Mouse (Mus musculus) G1E (cell line): ENCODE results near the gene Gfod2. TPM values are rescaled to one million over a fixed set of nuclear protein-coding genes. Genes with fewer than 3 reads are reported as not detected.

Experiments used
- ATAC-seq: 2 replicates; pipeline ENCODE4 v1.8.0; 2016; ENCODE audit warnings: mild to moderate bottlenecking; ENCODE audit not compliant: insufficient number of reproducible peaks, poor library complexity, low FRiP score, severe bottlenecking; ENCODE audit errors: extremely low read depth
- DNase-seq: peaks from one replicate; pipeline ENCODE4 v3.0.0; 2012; ENCODE audit warnings: low spot score
- H3K27me3 ChIP-seq: 2 replicates; pipeline ENCODE4 v1.6.1; 2012; ENCODE audit warnings: mild to moderate bottlenecking, low read length, inconsistent platforms; ENCODE audit not compliant: insufficient read depth
- H3K36me3 ChIP-seq: replicated peaks from 2 replicates; pipeline ENCODE3; 2012; ENCODE audit warnings: mild to moderate bottlenecking, inconsistent platforms
- H3K4me1 ChIP-seq: 2 replicates; pipeline ENCODE4 v1.6.1; 2012; ENCODE audit warnings: low read depth, low read length, inconsistent platforms, mixed read lengths; ENCODE audit not compliant: insufficient read depth
- H3K4me3 ChIP-seq: 2 replicates; pipeline ENCODE4 v1.5.1; 2012; ENCODE audit warnings: low read depth, mild to moderate bottlenecking, inconsistent platforms, low read length, moderate library complexity, mixed read lengths
- H3K9me3 ChIP-seq: replicated peaks from 2 replicates; pipeline ENCODE4 v1.6.1; 2012; ENCODE audit warnings: inconsistent platforms
- CTCF ChIP-seq: IDR thresholded peaks from 2 replicates; pipeline ENCODE4 v1.5.1; 2012; ENCODE audit warnings: low read depth, low read length, inconsistent platforms, mixed read lengths
- GATA1 ChIP-seq: IDR thresholded peaks from 2 replicates; pipeline ENCODE4 v1.6.1; 2012; ENCODE audit warnings: borderline replicate concordance, low read length, inconsistent platforms, mixed read lengths
- GATA2 ChIP-seq: IDR thresholded peaks from 2 replicates; pipeline ENCODE4 v1.6.1; 2012; ENCODE audit warnings: low read depth, low read length, inconsistent platforms, borderline replicate concordance
- POLR2AphosphoS5 ChIP-seq: IDR thresholded peaks from 2 replicates; pipeline ENCODE4 v1.6.1; 2012; ENCODE audit warnings: low read depth, low read length, inconsistent platforms; ENCODE audit not compliant: insufficient replicate concordance
- TAL1 ChIP-seq: conservative IDR thresholded peaks from 2 replicates; pipeline ENCODE4 v1.6.1; 2012; ENCODE audit warnings: low read depth, low read length, inconsistent platforms, mixed read lengths
- polyA plus RNA-seq: library from polyadenylated mRNA; stranded (reverse); fragments of >175 nt; gene quantifications from 2 replicates; pipeline ENCODE4 v1.2.3, GENCODE M21; 2012
- total RNA-seq, 2 experiments: library from RNA; stranded (forward) in 1 of 2; stranded (reverse) in 1 of 2; fragments of 200-1000 nt in 1 of 2; fragments of >200 nt in 1 of 2; fragmentation: Nextera tagmentation in 1 of 2; gene quantifications; 2 replicates each; pipeline ENCODE4 v1.2.3; 2014 to 2017

Gfod2 gene
- total and polyA plus RNA-seq, 3 experiments = 2.6 to 4.9 (median 4.4) TPM

- Histone ChIP-seq H3K36me3 (peaks cover 79% of the 10 kb centered on the region), H3K4me3 (no peak overlapping the region), H3K4me1 (peaks cover 50% of the 10 kb centered on the region), H3K9me3 (no peaks in the 10 kb centered on the region), H3K27me3 (no peaks in the 10 kb centered on the region)
- DNase-seq (no peak), ATAC-seq (no peak)
- TF ChIP-seq GATA1 (no peak), TAL1 (no peak), POLR2AphosphoS5 (no peak), CTCF (no peak), GATA2 (no peak)
Observed at GRCm38 (mm10) chr8:105698734-105699133, 59.7 kb downstream of the Gfod2 start.

GRCm38 (mm10) chr8:105697196-105697780 lies 61.2 kb downstream of the Gfod2 start:
- ATAC-seq (no peak), DNase-seq (no peak)
- TF ChIP-seq POLR2AphosphoS5 (no peak), TAL1 (no peak), GATA2 (no peak), GATA1 (no peak), CTCF (no peak)
- H3K36me3 ChIP-seq = peaks cover 64% of the 10 kb centered on the region
- no peak overlapping the region for H3K4me3 ChIP-seq
- no peaks in the 10 kb centered on the region for H3K9me3 ChIP-seq
- peaks cover 40% of the 10 kb centered on the region for H3K4me1 ChIP-seq
- H3K27me3 ChIP-seq = peaks cover 9% of the 10 kb centered on the region

- H3K9me3 ChIP-seq = no peaks in the 10 kb centered on the region
- ATAC-seq (no peak), DNase-seq (no peak)
- peaks cover 27% of the 10 kb centered on the region for H3K4me1 ChIP-seq
- TF ChIP-seq POLR2AphosphoS5 = no peak
- TF ChIP-seq GATA1 = no peak
- TF ChIP-seq GATA2 = no peak
- no peak for TF ChIP-seq CTCF
- no peak for TF ChIP-seq TAL1
- peaks cover 58% of the 10 kb centered on the region for H3K36me3 ChIP-seq
- H3K27me3 ChIP-seq = peaks cover 21% of the 10 kb centered on the region
- H3K4me3 ChIP-seq = no peak overlapping the region
Observed at GRCm38 (mm10) chr8:105695080-105695780, 63.2 kb downstream of the Gfod2 start.

DNA sequence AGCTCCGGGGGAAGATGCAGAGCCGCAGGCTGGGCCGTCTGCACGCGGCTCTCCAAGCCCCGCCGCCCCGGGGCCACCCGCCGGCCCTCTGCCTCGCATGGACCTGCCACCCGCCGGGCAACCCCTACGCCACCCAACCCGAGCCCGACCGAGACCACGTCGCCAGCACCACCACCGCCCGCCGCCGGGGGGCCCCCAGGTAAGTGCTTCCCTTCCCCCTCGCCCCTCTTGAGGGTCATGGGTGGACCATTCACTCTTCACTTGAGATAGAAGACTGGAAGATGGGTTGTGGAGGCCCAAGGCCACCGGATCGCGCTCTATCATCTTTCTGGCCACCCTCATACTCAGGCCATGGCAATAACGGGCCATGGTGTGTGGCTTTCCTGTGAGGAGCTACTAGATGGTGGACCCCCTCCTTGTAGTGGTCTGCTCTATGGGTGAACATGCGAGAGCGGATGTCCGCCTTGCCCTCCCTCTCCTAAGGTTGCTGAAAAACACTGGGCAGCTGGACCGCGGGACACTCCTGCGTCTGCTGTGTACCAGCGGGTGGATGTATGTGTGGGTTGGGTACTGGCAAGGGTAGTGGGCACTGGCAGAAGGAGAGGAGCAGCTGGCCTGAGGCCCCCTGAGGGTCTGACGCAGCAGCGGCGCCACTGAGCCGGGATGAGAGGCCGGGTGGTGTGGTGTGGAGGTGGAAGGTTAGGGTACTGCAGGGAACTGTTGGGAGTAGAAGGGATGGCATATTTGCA lies 64.2 kb downstream of the Gfod2 start:
- H3K36me3 ChIP-seq = peaks cover 48% of the 10 kb centered on the region
- peak overlapping the region; percentile 58; the same call in 1 of the 2 replicates for H3K4me3 ChIP-seq

DNA sequence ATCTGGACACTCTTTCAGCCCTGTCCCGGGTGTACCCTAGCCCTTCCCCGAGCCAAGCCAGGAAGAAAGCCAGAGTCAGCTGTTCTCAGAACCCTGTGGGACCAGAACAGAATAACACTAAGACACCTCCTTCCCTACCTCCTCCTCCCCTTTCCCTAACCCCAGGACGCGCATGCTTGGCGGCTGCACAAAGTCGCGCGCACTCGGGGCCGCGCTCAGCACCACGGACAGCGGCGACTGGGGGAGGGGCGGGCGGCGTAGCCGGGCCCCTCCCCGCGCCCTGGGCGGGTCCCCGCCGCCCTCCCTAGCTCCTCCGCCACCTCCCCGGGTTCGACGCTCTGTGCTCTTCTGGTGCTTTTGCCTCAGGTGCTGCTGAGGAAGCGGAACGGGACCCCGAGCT lies 64.8 kb downstream of the Gfod2 start:
- Histone ChIP-seq H3K9me3 (no peaks in the 10 kb centered on the region), H3K4me1 (peaks cover 17% of the 10 kb centered on the region), H3K27me3 (peaks cover 31% of the 10 kb centered on the region), H3K4me3 (peak overlapping the region; percentile 58; the same call in 1 of the 2 replicates), H3K36me3 (peaks cover 43% of the 10 kb centered on the region)
- no peak for TF ChIP-seq POLR2AphosphoS5
- no peak for TF ChIP-seq TAL1
- no peak for TF ChIP-seq GATA1
- no peak for TF ChIP-seq CTCF
- no peak for TF ChIP-seq GATA2
- no peak for ATAC-seq
- peak; percentile 47 for DNase-seq

More for the DNA sequence above, 64.2 kb downstream of the Gfod2 start:
- H3K9me3 ChIP-seq = no peaks in the 10 kb centered on the region
- H3K27me3 ChIP-seq = peaks cover 28% of the 10 kb centered on the region
- ATAC-seq = no peak
- TF ChIP-seq TAL1 (no peak), POLR2AphosphoS5 (no peak), GATA1 (no peak), GATA2 (no peak)
- H3K4me1 ChIP-seq = peaks cover 17% of the 10 kb centered on the region
- DNase-seq = no peak

DNA sequence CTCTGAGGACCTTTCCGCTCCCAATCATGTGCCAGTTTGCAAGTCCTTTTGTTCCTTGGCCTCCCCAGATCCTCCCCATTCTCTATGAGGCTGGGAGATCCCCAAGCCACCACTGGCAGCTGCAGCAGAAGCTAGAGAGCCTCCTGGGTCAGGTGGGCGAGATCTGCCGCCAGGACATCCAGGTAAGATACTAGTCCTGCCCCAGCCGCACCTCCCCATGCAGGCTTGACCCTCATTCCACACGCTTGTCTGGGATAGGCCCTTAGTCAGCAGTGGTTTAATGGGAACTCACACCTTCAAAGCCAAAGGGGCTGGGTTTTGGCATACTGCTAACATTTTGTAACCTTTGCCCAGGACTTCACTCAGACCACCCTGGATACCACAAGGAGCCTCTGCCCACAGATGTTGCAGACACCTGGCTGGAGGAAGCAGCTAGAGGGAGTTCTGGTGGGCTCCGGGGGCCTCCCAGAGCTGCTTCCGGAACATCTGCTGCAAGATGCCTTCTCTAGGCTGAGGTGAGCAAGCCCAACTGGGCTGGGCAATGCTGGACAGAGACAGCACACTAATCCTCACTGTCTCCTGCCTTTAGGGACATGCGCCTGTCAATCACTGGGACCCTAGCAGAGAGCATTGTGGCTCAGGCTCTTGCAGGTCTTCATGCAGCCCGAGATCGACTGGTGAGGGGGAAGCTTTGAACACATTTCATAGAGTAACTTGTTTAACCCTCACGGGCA lies 65.8 kb downstream of the Gfod2 start:
- no peak for TF ChIP-seq GATA1
- TF ChIP-seq GATA2 = no peak
- no peak for TF ChIP-seq CTCF
- TF ChIP-seq TAL1 = no peak
- no peak for TF ChIP-seq POLR2AphosphoS5
- ATAC-seq = no peak
- DNase-seq = no peak
- Histone ChIP-seq H3K4me3 (no peak overlapping the region), H3K27me3 (peaks cover 34% of the 10 kb centered on the region), H3K9me3 (no peaks in the 10 kb centered on the region), H3K4me1 (peaks cover 19% of the 10 kb centered on the region), H3K36me3 (peaks cover 32% of the 10 kb centered on the region)
